Mouse (Mus musculus): ENCODE results near the gene Cbl.

GRCm38 (mm10) chr9:44127351-44127801 lies 106.5 kb downstream of the Cbl start:
- TF ChIP-seq CTCF (IDR thresholded peaks at IDR 0.05; ENCODE audit: low read depth, low read length) (no peak), POLR2A (IDR thresholded peaks at IDR 0.05; ENCODE audit: extremely low read depth, insufficient read depth, low read length) (no peak)

Measured in liver, adult 2 months (tissue).